Mouse (Mus musculus) CD4-positive, CD25-positive, alpha-beta regulatory T cell, adult 2 months (primary cell): Measurements from ENCODE around the gene Ccp110.

ENCODE experiments used
- DNase-seq: peaks from one replicate; pipeline ENCODE4 v3.0.0-alpha.2; 2012; ENCODE audit warnings: low read depth, low spot score

Ccp110 gene

GRCm38 (mm10) chr7:118712228-118713173, at the start of gene Ccp110:
Gene Ccp110 (plus strand): TSS chr7:118712552.
- DNase-seq = peak; percentile 96

GRCm38 (mm10) chr7:118667773-118668172, 44.6 kb upstream of the Ccp110 start:
- DNase-seq = no peak

- no peak for DNase-seq
Observed at GRCm38 (mm10) chr7:118670142-118670541, 42.2 kb upstream of the Ccp110 start.

- DNase-seq = no peak
Observed at GRCm38 (mm10) chr7:118676826-118677225, 35.5 kb upstream of the Ccp110 start.

- DNase-seq = peak; percentile 75
Observed at GRCm38 (mm10) chr7:118688199-118688598, 24.2 kb upstream of the Ccp110 start.

- no peak for DNase-seq
Observed at GRCm38 (mm10) chr7:118689088-118689487, 23.3 kb upstream of the Ccp110 start.

GRCm38 (mm10) chr7:118691287-118691686, 21.1 kb upstream of the Ccp110 start:
- DNase-seq = no peak

- no peak for DNase-seq
Observed at GRCm38 (mm10) chr7:118696146-118696545, 16.2 kb upstream of the Ccp110 start.

- DNase-seq = no peak
Observed at GRCm38 (mm10) chr7:118697168-118697567, 15.2 kb upstream of the Ccp110 start.

- DNase-seq = no peak
Observed at GRCm38 (mm10) chr7:118698882-118699281, 13.5 kb upstream of the Ccp110 start.

- DNase-seq = no peak
Observed at GRCm38 (mm10) chr7:118703144-118703561, 9.2 kb upstream of the Ccp110 start.

GRCm38 (mm10) chr7:118704001-118704850, 8.1 kb upstream of the Ccp110 start:
- peak; percentile 23 for DNase-seq

- peak; percentile 89 for DNase-seq
Observed at GRCm38 (mm10) chr7:118705101-118705961, 7.0 kb upstream of the Ccp110 start, which contains the start of gene Gde1. Gene Gde1 (minus strand): TSS chr7:118705778.

- DNase-seq = no peak
Observed at GRCm38 (mm10) chr7:118706051-118706450, 6.3 kb upstream of the Ccp110 start.

- DNase-seq = no peak
Observed at GRCm38 (mm10) chr7:118706488-118706887, 5.9 kb upstream of the Ccp110 start.

GRCm38 (mm10) chr7:118707216-118707615, 5.1 kb upstream of the Ccp110 start:
- no peak for DNase-seq

GRCm38 (mm10) chr7:118708002-118708401, 4.3 kb upstream of the Ccp110 start:
- DNase-seq = no peak

- DNase-seq = no peak
Observed at GRCm38 (mm10) chr7:118710776-118711175, 1.6 kb upstream of the Ccp110 start.

GRCm38 (mm10) chr7:118714873-118715272, 2.5 kb downstream of the Ccp110 start:
- DNase-seq = no peak

GRCm38 (mm10) chr7:118718066-118718465, 5.7 kb downstream of the Ccp110 start:
- DNase-seq = no peak

- DNase-seq = no peak
Observed at GRCm38 (mm10) chr7:118723927-118724326, 11.6 kb downstream of the Ccp110 start.
